Mouse (Mus musculus): ENCODE data around the gene Sema7a.

DNA sequence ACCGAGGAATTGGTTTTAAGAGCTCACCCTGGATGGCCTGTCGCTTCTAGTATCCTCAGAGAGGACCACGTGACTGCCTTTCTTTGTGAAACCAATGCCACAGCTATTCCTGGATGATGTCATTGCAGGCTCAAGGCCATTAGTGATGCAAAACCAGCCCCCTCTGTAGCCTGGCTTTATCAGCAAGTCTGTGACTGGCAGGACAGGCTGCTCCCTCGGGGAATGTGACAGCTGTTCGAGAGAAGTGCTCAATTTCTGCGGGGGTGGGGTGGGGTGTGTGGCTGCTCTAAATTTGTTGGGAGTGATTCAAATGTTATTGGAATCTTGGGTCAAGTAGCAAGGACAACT lies 69.1 kb downstream of the Sema7a start:
- TF ChIP-seq CTCF (IDR thresholded peaks at IDR 0.05; ENCODE audit: borderline replicate concordance, insufficient read depth, low read length) (no peak), POLR2A (IDR thresholded peaks at IDR 0.05; ENCODE audit: low read depth, low read length) (no peak)

Data from embryonic fibroblast, embryonic 13.5 days (primary cell).